Mouse (Mus musculus) layer of hippocampus, adult 18-20 months (tissue): ENCODE measurements at regions not wholly inside any gene's neighbourhood (a gene's known extent, or its start where the extent isn't known, plus 50 kb on each side); places are given as distances from the start of the nearest gene placed in this dataset.

Experiments
- DNase-seq, 2 experiments: peaks; one replicate each; pipeline ENCODE4 v3.0.0; 2022; ENCODE audit warnings: low spot score in 2 of 2

GRCm38 (mm10) chrX:164589874-164590273 is 83.7 kb downstream of the Asb9 start:
- DNase-seq: peak in 1 of 2 experiments; percentile 3
